12 mouse cellular contexts compared by ENCODE assay signal in genomic region chr2:4154654-4155047, GRCm38 (mm10).
A peak's percentile ranks its signal among the peaks of the same experiment; 100 is the strongest.
DNase-seq lines count a peak whose midpoint lies in the region; ATAC-seq and TF ChIP-seq lines count a peak whose summit lies in the region.
"Had no signal": no experiment of that assay in that cellular context is flagged by ENCODE, and none has a peak within 500 bp of the region (broad histone marks: within the 10 kb centered on the region; RNA-seq: fewer than 3 reads in every experiment).

No protein-coding gene starts in this region.

- no peak for DNase-seq in liver, postnatal 0 days
- no peak for DNase-seq in liver, embryonic 11.5 days (ENCODE audit: low spot score)
- DNase-seq in forebrain, postnatal 0 days: no peak
- no peak for DNase-seq in midbrain, embryonic 11.5 days (ENCODE audit: low spot score, missing footprints)
- no peak for DNase-seq in urinary bladder, adult 2 months (ENCODE audit: low spot score)
- DNase-seq in gastrocnemius, adult 18-20 months (ENCODE audit: low spot score): no peak
- no peak for DNase-seq in cerebellum, postnatal 25 days
- DNase-seq: cerebellum, adult 9-11 months; layer of hippocampus, adult 9-11 months had no signal

- no peaks in the 10 kb centered on the region for H3K36me3 ChIP-seq in liver, postnatal 0 days (replicated peaks; ENCODE audit: insufficient read depth, low read length)
- H3K36me3 ChIP-seq in liver, embryonic 11.5 days (ENCODE audit: control insufficient read depth, insufficient read depth, low read length): no peaks in the 10 kb centered on the region
- H3K36me3 ChIP-seq in forebrain, postnatal 0 days (ENCODE audit: insufficient read depth): no peaks in the 10 kb centered on the region
- no peaks in the 10 kb centered on the region for H3K36me3 ChIP-seq in midbrain, embryonic 11.5 days (ENCODE audit: control insufficient read depth, insufficient read depth, low read length)
- H3K36me3 ChIP-seq: heart, embryonic 13.5 days had no signal

- no peak overlapping the region for H3K4me3 ChIP-seq in liver, postnatal 0 days (ENCODE audit: low read depth, low read length)
- H3K4me3 ChIP-seq in liver, embryonic 11.5 days (ENCODE audit: low read depth, low read length): no peak overlapping the region
- H3K4me3 ChIP-seq in forebrain, postnatal 0 days (ENCODE audit: low read depth, low read length): peak overlapping the region; percentile 47
- H3K4me3 ChIP-seq in midbrain, embryonic 11.5 days (ENCODE audit: low read depth, low read length): no peak overlapping the region
- H3K4me3 ChIP-seq: heart, embryonic 13.5 days had no signal

- H3K4me2 ChIP-seq in liver, postnatal 0 days (ENCODE audit: low read depth, low read length): no peak overlapping the region
- H3K4me2 ChIP-seq in liver, embryonic 11.5 days: no peak overlapping the region
- peak overlapping the region; percentile 78 for H3K4me2 ChIP-seq in forebrain, postnatal 0 days (ENCODE audit: low read depth)
- peak overlapping the region; percentile 60 for H3K4me2 ChIP-seq in midbrain, embryonic 11.5 days

- 61% methylated on average over 4 of the region's 4 CpGs for WGBS in liver, postnatal 0 days (ENCODE audit: insufficient replicate concordance)
- 84% methylated on average over 4 of the region's 4 CpGs for WGBS in liver, embryonic 11.5 days
- 74% methylated on average over 4 of the region's 4 CpGs for WGBS in forebrain, postnatal 0 days
- 69% methylated on average over 4 of the region's 4 CpGs for WGBS in midbrain, embryonic 11.5 days

- peaks cover 4% of the 10 kb centered on the region; the same call in 1 of the 2 replicates for H3K27me3 ChIP-seq in liver, postnatal 0 days (ENCODE audit: insufficient read depth, low read length)
- H3K27me3 ChIP-seq in liver, embryonic 11.5 days (replicated peaks; ENCODE audit: control insufficient read depth, insufficient read depth, low read length): peaks cover 4% of the 10 kb centered on the region
- no peaks in the 10 kb centered on the region for H3K27me3 ChIP-seq in forebrain, postnatal 0 days (ENCODE audit: insufficient read depth, low read length)
- H3K27me3 ChIP-seq in midbrain, embryonic 11.5 days (ENCODE audit: control insufficient read depth, insufficient read depth, low read length): no peaks in the 10 kb centered on the region; the same call in 1 of the 2 replicates

- peak overlapping the region; percentile 39; the same call in 1 of the 2 replicates for H3K27ac ChIP-seq in liver, postnatal 0 days (ENCODE audit: low read depth)
- H3K27ac ChIP-seq in liver, embryonic 11.5 days (ENCODE audit: low read depth, low read length): no peak overlapping the region
- H3K27ac ChIP-seq in forebrain, postnatal 0 days (ENCODE audit: low read depth, low read length): peak overlapping the region; percentile 82
- H3K27ac ChIP-seq in midbrain, embryonic 11.5 days (ENCODE audit: low read depth, low read length): no peak overlapping the region
- H3K27ac ChIP-seq: heart, embryonic 13.5 days; kidney, postnatal 0 days; stomach, postnatal 0 days had no signal

- H3K9me3 ChIP-seq in liver, postnatal 0 days (ENCODE audit: low read length): no peaks in the 10 kb centered on the region
- no peaks in the 10 kb centered on the region for H3K9me3 ChIP-seq in liver, embryonic 11.5 days (ENCODE audit: control insufficient read depth, low read length)
- H3K9me3 ChIP-seq in forebrain, postnatal 0 days (ENCODE audit: low read length): no peaks in the 10 kb centered on the region
- H3K9me3 ChIP-seq in midbrain, embryonic 11.5 days (ENCODE audit: control insufficient read depth, low read length): no peaks in the 10 kb centered on the region
- H3K9me3 ChIP-seq: heart, embryonic 13.5 days had no signal

- TF ChIP-seq EP300 in liver, postnatal 0 days (IDR thresholded peaks at IDR 0.05; ENCODE audit: low read depth): no peak

- no peaks in the 10 kb centered on the region for H3K4me1 ChIP-seq in liver, postnatal 0 days (ENCODE audit: insufficient read depth)
- H3K4me1 ChIP-seq in liver, embryonic 11.5 days (replicated peaks; ENCODE audit: control insufficient read depth, insufficient read depth, low read length): no peaks in the 10 kb centered on the region
- peaks cover 22% of the 10 kb centered on the region for H3K4me1 ChIP-seq in forebrain, postnatal 0 days (ENCODE audit: insufficient read depth)
- peaks cover 19% of the 10 kb centered on the region for H3K4me1 ChIP-seq in midbrain, embryonic 11.5 days (ENCODE audit: control insufficient read depth, insufficient read depth, low read length)

- no peak for TF ChIP-seq CTCF in liver, postnatal 0 days (IDR thresholded peaks at IDR 0.05; ENCODE audit: low read depth)
- TF ChIP-seq CTCF in forebrain, postnatal 0 days (IDR thresholded peaks at IDR 0.05; ENCODE audit: low read depth): no peak

- peak; percentile 97 for ATAC-seq in liver, postnatal 0 days
- ATAC-seq in liver, embryonic 11.5 days (replicated peaks; ENCODE audit: low FRiP score): no peak
- ATAC-seq in forebrain, postnatal 0 days: no peak
- no peak for ATAC-seq in midbrain, embryonic 11.5 days (ENCODE audit: low FRiP score)

- no peak overlapping the region for H3K9ac ChIP-seq in liver, postnatal 0 days (replicated peaks)
- H3K9ac ChIP-seq in liver, embryonic 11.5 days (ENCODE audit: low read depth, low read length): no peak overlapping the region
- 0 out of 2 replicates have a peak overlapping the region, but pooled peaks have one; percentile 64 for H3K9ac ChIP-seq in forebrain, postnatal 0 days
- H3K9ac ChIP-seq in midbrain, embryonic 11.5 days (ENCODE audit: low read length): no peak overlapping the region
- H3K9ac ChIP-seq: heart, embryonic 13.5 days had no signal

Comparison
In these comparisons a context has a peak if more than half of its experiments do, and no peak if none do; other contexts are left out.
1. H3K27ac ChIP-seq: peak in liver, postnatal 0 days (single experiment) and forebrain, postnatal 0 days (single experiment); none in liver, embryonic 11.5 days (single experiment) and midbrain, embryonic 11.5 days (single experiment).
2. H3K4me2 ChIP-seq: peak in forebrain, postnatal 0 days (single experiment) and midbrain, embryonic 11.5 days (single experiment); none in liver, postnatal 0 days (single experiment) and liver, embryonic 11.5 days (single experiment).